In genomic region chr3:96058231-96058896, GRCm38 (mm10) we compare ENCODE assay signal across 8 mouse cellular contexts. TPM values are rescaled to one million over a fixed set of nuclear protein-coding genes. Genes with fewer than 3 reads are reported as not detected.
DNase-seq lines count a peak whose midpoint lies in the region; ATAC-seq and TF ChIP-seq lines count a peak whose summit lies in the region.

TSS of gene Vps45 (minus strand) at chr3:96058466.

- H3K4me3 ChIP-seq in cerebellum, adult 2 months (replicated peaks; ENCODE audit: insufficient read depth, low read depth, low read length), result peak within 1 kb of the TSS; percentile 65
- peak within 1 kb of the TSS; percentile 67 for H3K4me3 ChIP-seq in lung, postnatal 0 days (ENCODE audit: low read depth, low read length)

- peak; percentile 59 for ATAC-seq in lung, postnatal 0 days

- under 1% methylated on average over 18 of the region's 18 CpGs for WGBS in cerebellum, adult 2 months
- 4% methylated on average over 18 of the region's 18 CpGs for WGBS in lung, postnatal 0 days

- no peak for TF ChIP-seq EP300 in lung, postnatal 0 days (IDR thresholded peaks at IDR 0.05)

- peak within 1 kb of the TSS; percentile 91 for H3K4me2 ChIP-seq in lung, postnatal 0 days (replicated peaks; ENCODE audit: low read depth, low read length)

- peak; percentile 80 for DNase-seq in Muller cell, postnatal 12 days (ENCODE audit: inconsistent ontology term)
- peak; percentile 84 to 85 for DNase-seq in cerebellum, adult 2 months
- DNase-seq in forelimb bud, embryonic 11.5 days (ENCODE audit: low read depth, low spot score), result peak; percentile 70
- peak; percentile 70 for DNase-seq in heart, postnatal 4 days
- DNase-seq in layer of hippocampus, adult 9-11 months, result peak; percentile 70
- peak; percentile 58 for DNase-seq in lung, postnatal 0 days (ENCODE audit: low spot score)
- DNase-seq in ovary, postnatal 36 days (ENCODE audit: low spot score), result peak; percentile 61
- peak; percentile 47 for DNase-seq in urinary bladder, adult 2 months (ENCODE audit: low spot score)

- no peaks in the 10 kb centered on the region for H3K9me3 ChIP-seq in lung, postnatal 0 days (ENCODE audit: low read length)

- H3K27ac ChIP-seq in cerebellum, adult 2 months (ENCODE audit: insufficient read depth, low read length), result peak within 1 kb of the TSS; percentile 59
- H3K27ac ChIP-seq in lung, postnatal 0 days (ENCODE audit: low read length), result peak within 1 kb of the TSS; percentile 65

- no peaks in the 10 kb centered on the region for H3K27me3 ChIP-seq in cerebellum, adult 2 months (ENCODE audit: control insufficient read depth, insufficient read depth, low read length)
- H3K27me3 ChIP-seq in lung, postnatal 0 days (replicated peaks; ENCODE audit: insufficient read depth, low read length), result no peaks in the 10 kb centered on the region

- peak within 1 kb of the TSS; percentile 54 for H3K9ac ChIP-seq in lung, postnatal 0 days (replicated peaks; ENCODE audit: low read depth)

- TF ChIP-seq POLR2A in cerebellum, adult 2 months (IDR thresholded peaks at IDR 0.05; ENCODE audit: borderline replicate concordance, insufficient read depth, low read length), result peak; percentile 33; the same call in 1 of the 2 replicates

- H3K36me3 ChIP-seq in lung, postnatal 0 days (ENCODE audit: insufficient read depth, low read length), result no peaks in the 10 kb centered on the region

- H3K4me1 ChIP-seq in cerebellum, adult 2 months (ENCODE audit: control insufficient read depth, insufficient read depth, low read length), result peaks cover 4% of the 10 kb centered on the region; the same call in 1 of the 2 replicates
- H3K4me1 ChIP-seq in lung, postnatal 0 days (ENCODE audit: insufficient read depth, low read depth, low read length), result 0 out of 2 replicates have a peak, but pooled peaks cover 2% of the 10 kb centered on the region

- TF ChIP-seq CTCF in cerebellum, adult 2 months (IDR thresholded peaks at IDR 0.05; ENCODE audit: borderline replicate concordance, insufficient read depth, low read depth, low read length), result no peak
- TF ChIP-seq CTCF in lung, postnatal 0 days (IDR thresholded peaks at IDR 0.05), result no peak

RNA-seq across cellular contexts. Expression of gene Vps45, which starts in this region (rescaled TPM):
- polyA plus RNA-seq in cerebellum, adult 2 months (2012; rRNA removed), result 33.3 and 33.6 TPM in 2 replicates
- 10 to 100 TPM; 33.7 to 34.5 TPM for total RNA-seq in heart, postnatal 4 days (2021)
- 32.3 and 32.8 TPM in 2 replicates for polyA plus RNA-seq in lung, postnatal 0 days (2015; fragmentation: Nextera tagmentation; extraction: Ambion mirVana)
- 15.3 and 20.3 TPM in 2 replicates for polyA plus RNA-seq in urinary bladder, adult 2 months (2012; rRNA removed)

Comparison
In these comparisons a context has a peak if more than half of its experiments do, and no peak if none do; other contexts are left out.
1. Peak in every context shown above with its lines: DNase-seq, ATAC-seq, H3K4me3 ChIP-seq and H3K27ac ChIP-seq.